Mouse (Mus musculus): ENCODE measurements around the gene Eci1. TPM values are rescaled to one million over a fixed set of nuclear protein-coding genes. Genes with fewer than 3 reads are reported as not detected.

Eci1 gene
- polyA plus RNA-seq, 1 experiment from 2014 or later, result 199 TPM

DNA sequence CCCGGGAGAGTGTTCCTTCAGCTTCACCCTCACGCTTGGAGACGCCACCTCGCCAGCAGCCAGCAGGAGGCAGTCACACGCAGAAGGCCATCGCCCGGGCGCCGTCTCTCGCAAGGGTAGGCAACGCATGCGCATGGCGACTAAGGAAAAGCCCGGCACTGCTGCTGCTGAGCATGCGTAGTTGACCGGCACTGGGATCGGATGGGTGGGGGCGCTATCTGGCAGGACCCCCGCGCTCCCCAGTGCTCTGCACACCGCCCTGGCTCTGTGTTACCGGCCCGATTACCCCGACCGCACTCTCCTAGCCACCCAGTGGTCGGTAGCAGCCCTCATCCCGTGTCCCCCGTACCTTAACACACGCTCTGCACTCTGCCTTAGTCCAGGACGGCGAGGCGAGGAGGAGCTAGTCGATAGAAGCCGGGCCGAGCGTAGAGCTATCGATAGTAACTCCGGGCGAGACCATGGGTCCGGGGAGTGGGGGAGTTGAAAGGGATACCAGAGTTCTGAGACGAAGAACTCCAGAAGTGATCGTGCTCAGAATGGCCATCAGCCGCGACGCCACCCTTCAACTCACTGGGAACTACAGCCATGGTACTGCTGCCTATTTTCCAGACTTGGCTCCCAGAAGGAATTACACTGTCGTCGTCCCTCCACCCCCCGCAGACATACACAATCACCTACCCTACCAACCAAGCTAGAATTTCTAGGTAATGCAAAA is 52.4 kb downstream of the Eci1 start, which contains the start of gene Mlst8:
Gene Mlst8 (minus strand): TSS at position 416 of the 718 bp plus-strand sequence.
- peak; percentile 90 for ATAC-seq (replicated peaks; ENCODE audit: insufficient number of reproducible peaks, low FRiP score, low TSS enrichment)

DNA sequence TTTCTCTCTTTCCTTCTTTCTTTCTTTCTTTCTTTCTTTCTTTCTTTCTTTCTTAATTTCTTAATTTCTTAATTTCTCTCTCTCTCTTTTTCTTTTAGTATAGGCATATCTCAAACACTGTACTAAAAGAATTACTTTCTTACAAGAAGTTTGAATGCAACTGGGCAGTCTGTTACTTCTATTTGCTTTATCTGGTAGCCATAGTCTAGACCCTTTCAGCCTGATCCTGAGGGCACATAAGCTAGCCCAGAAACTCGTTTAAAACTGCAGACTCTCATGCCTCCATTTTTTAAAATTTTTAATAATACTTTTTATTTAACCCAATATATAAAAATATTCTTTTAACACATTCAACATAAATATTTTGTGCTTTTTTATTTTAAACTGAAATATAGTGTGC is 53.0 kb downstream of the Eci1 start:
- no peak for ATAC-seq (replicated peaks; ENCODE audit: insufficient number of reproducible peaks, low FRiP score, low TSS enrichment)
- 29% methylated on average over 1 of the region's 1 CpGs for WGBS (ENCODE audit: insufficient replicate concordance)
- H3K36me3 ChIP-seq (ENCODE audit: control insufficient read depth, insufficient read depth, low read length), result peaks cover 17% of the 10 kb centered on the region
- no peaks in the 10 kb centered on the region for H3K27me3 ChIP-seq (ENCODE audit: control insufficient read depth, insufficient read depth, low read length)
- H3K9me3 ChIP-seq (replicated peaks; ENCODE audit: control insufficient read depth, low read length), result no peaks in the 10 kb centered on the region
- H3K27ac ChIP-seq (ENCODE audit: low read depth, low read length), result no peak overlapping the region
- H3K9ac ChIP-seq (ENCODE audit: low read depth, low read length), result no peak overlapping the region
- peaks cover 7% of the 10 kb centered on the region; the same call in 1 of the 2 replicates for H3K4me1 ChIP-seq (ENCODE audit: control insufficient read depth, insufficient read depth, low read length)
- H3K4me3 ChIP-seq (ENCODE audit: low read depth, low read length), result peak overlapping the region; percentile 74; the same call in 1 of the 2 replicates
- peak overlapping the region; percentile 72 for H3K4me2 ChIP-seq

More for the DNA sequence above, 52.4 kb downstream of the Eci1 start, which contains the start of gene Mlst8:
- H3K27ac ChIP-seq (ENCODE audit: low read depth, low read length), result peak within 1 kb of the TSS; percentile 93
- H3K27me3 ChIP-seq (ENCODE audit: control insufficient read depth, insufficient read depth, low read length), result no peaks in the 10 kb centered on the region
- H3K4me2 ChIP-seq, result peak within 1 kb of the TSS; percentile 72
- under 1% methylated on average over 47 of the region's 48 CpGs for WGBS (ENCODE audit: insufficient replicate concordance)
- H3K4me1 ChIP-seq (ENCODE audit: control insufficient read depth, insufficient read depth, low read length), result peaks cover 9% of the 10 kb centered on the region; the same call in 1 of the 2 replicates
- H3K4me3 ChIP-seq (ENCODE audit: low read depth, low read length), result peak within 1 kb of the TSS; percentile 74
- H3K9me3 ChIP-seq (replicated peaks; ENCODE audit: control insufficient read depth, low read length), result no peaks in the 10 kb centered on the region
- peak within 1 kb of the TSS; percentile 87 for H3K9ac ChIP-seq (ENCODE audit: low read depth, low read length)
- peaks cover 20% of the 10 kb centered on the region for H3K36me3 ChIP-seq (ENCODE audit: control insufficient read depth, insufficient read depth, low read length)

DNA sequence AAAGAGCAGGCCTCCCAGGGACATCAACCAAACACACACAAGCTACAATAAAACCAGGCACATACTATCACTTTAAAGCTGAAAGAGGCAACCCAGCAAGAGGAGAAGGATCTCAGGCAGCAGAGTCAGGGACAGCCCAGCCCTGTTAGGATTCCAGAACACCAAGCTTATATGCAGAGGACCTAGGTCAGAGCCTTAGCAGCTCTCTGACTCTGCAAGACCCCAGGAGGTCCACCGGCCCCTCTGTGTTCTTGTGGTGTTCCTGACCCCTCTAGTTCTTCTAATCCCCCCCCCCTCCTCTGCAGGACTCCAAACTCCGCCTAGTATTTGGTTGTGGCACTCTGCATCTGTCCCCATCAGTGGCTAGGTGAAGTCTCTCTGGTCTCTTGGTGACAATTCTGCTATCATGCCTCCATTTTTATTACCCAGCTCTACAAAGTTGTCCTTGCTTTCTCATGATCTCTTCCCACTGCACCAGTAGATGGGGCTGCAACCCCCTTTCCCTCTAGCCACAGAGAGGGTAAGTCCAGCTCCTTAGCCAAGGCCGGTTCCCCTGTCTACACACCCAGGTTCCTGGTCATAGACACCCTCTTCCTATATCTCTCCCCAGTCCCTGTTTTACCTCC is 53.9 kb downstream of the Eci1 start:
- 46% methylated on average over 3 of the region's 3 CpGs for WGBS (ENCODE audit: insufficient replicate concordance)
- no peak overlapping the region for H3K9ac ChIP-seq (ENCODE audit: low read depth, low read length)
- H3K4me3 ChIP-seq (ENCODE audit: low read depth, low read length), result no peak overlapping the region
- no peaks in the 10 kb centered on the region for H3K27me3 ChIP-seq (ENCODE audit: control insufficient read depth, insufficient read depth, low read length)
- H3K4me1 ChIP-seq (ENCODE audit: control insufficient read depth, insufficient read depth, low read length), result peaks cover 9% of the 10 kb centered on the region
- no peak overlapping the region for H3K27ac ChIP-seq (ENCODE audit: low read depth, low read length)
- H3K4me2 ChIP-seq, result no peak overlapping the region; the same call in 1 of the 2 replicates
- no peaks in the 10 kb centered on the region for H3K9me3 ChIP-seq (replicated peaks; ENCODE audit: control insufficient read depth, low read length)
- peaks cover 12% of the 10 kb centered on the region for H3K36me3 ChIP-seq (ENCODE audit: control insufficient read depth, insufficient read depth, low read length)
- no peak for ATAC-seq (replicated peaks; ENCODE audit: insufficient number of reproducible peaks, low FRiP score, low TSS enrichment)

GRCm38 (mm10) chr17:24481027-24481815 is 54.8 kb downstream of the Eci1 start:
- H3K36me3 ChIP-seq (ENCODE audit: control insufficient read depth, insufficient read depth, low read length), result peaks cover 6% of the 10 kb centered on the region
- 89% methylated on average over 20 of the region's 20 CpGs for WGBS (ENCODE audit: insufficient replicate concordance)
- H3K9me3 ChIP-seq (replicated peaks; ENCODE audit: control insufficient read depth, low read length), result no peaks in the 10 kb centered on the region
- no peaks in the 10 kb centered on the region for H3K27me3 ChIP-seq (ENCODE audit: control insufficient read depth, insufficient read depth, low read length)
- peaks cover 13% of the 10 kb centered on the region for H3K4me1 ChIP-seq (ENCODE audit: control insufficient read depth, insufficient read depth, low read length)
- no peak overlapping the region for H3K9ac ChIP-seq (ENCODE audit: low read depth, low read length)
- no peak for ATAC-seq (replicated peaks; ENCODE audit: insufficient number of reproducible peaks, low FRiP score, low TSS enrichment)
- no peak overlapping the region for H3K4me2 ChIP-seq
- H3K27ac ChIP-seq (ENCODE audit: low read depth, low read length), result no peak overlapping the region
- no peak overlapping the region for H3K4me3 ChIP-seq (ENCODE audit: low read depth, low read length)

GRCm38 (mm10) chr17:24483495-24483894 is 57.1 kb downstream of the Eci1 start:
- no peak for ATAC-seq (replicated peaks; ENCODE audit: insufficient number of reproducible peaks, low FRiP score, low TSS enrichment)

GRCm38 (mm10) chr17:24485090-24485860 is 58.8 kb downstream of the Eci1 start:
- no peak for ATAC-seq (replicated peaks; ENCODE audit: insufficient number of reproducible peaks, low FRiP score, low TSS enrichment)
- WGBS (ENCODE audit: insufficient replicate concordance), result 29% methylated on average over 11 of the region's 11 CpGs
- H3K27ac ChIP-seq (ENCODE audit: low read depth, low read length), result no peak overlapping the region

More at GRCm38 (mm10) chr17:24483495-24483894, 57.1 kb downstream of the Eci1 start:
- Histone ChIP-seq H3K4me3 (ENCODE audit: low read depth, low read length) (no peak overlapping the region), H3K4me2 (no peak overlapping the region), H3K27me3 (ENCODE audit: control insufficient read depth, insufficient read depth, low read length) (peaks cover 18% of the 10 kb centered on the region), H3K4me1 (ENCODE audit: control insufficient read depth, insufficient read depth, low read length) (peaks cover 6% of the 10 kb centered on the region), H3K9me3 (replicated peaks; ENCODE audit: control insufficient read depth, low read length) (no peaks in the 10 kb centered on the region), H3K27ac (ENCODE audit: low read depth, low read length) (no peak overlapping the region), H3K9ac (ENCODE audit: low read depth, low read length) (no peak overlapping the region), H3K36me3 (ENCODE audit: control insufficient read depth, insufficient read depth, low read length) (no peaks in the 10 kb centered on the region)
- 85% methylated on average over 3 of the region's 3 CpGs for WGBS (ENCODE audit: insufficient replicate concordance)

GRCm38 (mm10) chr17:24488186-24488661 is 61.8 kb downstream of the Eci1 start, which contains the start of gene Caskin1:
Gene Caskin1, plus strand, starts transcription at chr17:24488601.
- Histone ChIP-seq H3K4me3 (ENCODE audit: low read depth, low read length) (peak within 1 kb of the TSS; percentile 76), H3K9ac (ENCODE audit: low read depth, low read length) (peak within 1 kb of the TSS; percentile 73), H3K27me3 (ENCODE audit: control insufficient read depth, insufficient read depth, low read length) (peaks cover 43% of the 10 kb centered on the region), H3K36me3 (ENCODE audit: control insufficient read depth, insufficient read depth, low read length) (no peaks in the 10 kb centered on the region), H3K27ac (ENCODE audit: low read depth, low read length) (no peak within 1 kb of the TSS), H3K4me1 (ENCODE audit: control insufficient read depth, insufficient read depth, low read length) (peaks cover 6% of the 10 kb centered on the region), H3K4me2 (peak within 1 kb of the TSS; percentile 84), H3K9me3 (replicated peaks; ENCODE audit: control insufficient read depth, low read length) (no peaks in the 10 kb centered on the region)
- no peak for ATAC-seq (replicated peaks; ENCODE audit: insufficient number of reproducible peaks, low FRiP score, low TSS enrichment)
- under 1% methylated on average over 42 of the region's 45 CpGs for whole genome bisulfite sequencing (ENCODE audit: insufficient replicate concordance)

More at GRCm38 (mm10) chr17:24485090-24485860, 58.8 kb downstream of the Eci1 start:
- Histone ChIP-seq H3K36me3 (ENCODE audit: control insufficient read depth, insufficient read depth, low read length) (no peaks in the 10 kb centered on the region), H3K4me1 (ENCODE audit: control insufficient read depth, insufficient read depth, low read length) (peaks cover 6% of the 10 kb centered on the region), H3K9me3 (replicated peaks; ENCODE audit: control insufficient read depth, low read length) (no peaks in the 10 kb centered on the region), H3K27me3 (ENCODE audit: control insufficient read depth, insufficient read depth, low read length) (peaks cover 36% of the 10 kb centered on the region), H3K4me2 (peak overlapping the region; percentile 14; the same call in 1 of the 2 replicates), H3K9ac (ENCODE audit: low read depth, low read length) (no peak overlapping the region), H3K4me3 (ENCODE audit: low read depth, low read length) (no peak overlapping the region)

All from heart, embryonic 11.5 days (tissue).